Mouse (Mus musculus): ENCODE results near the gene Atad3a.

Atad3a gene

GRCm38 (mm10) chr4:155694111-155694481 lies 66.8 kb downstream of the Atad3a start, which contains the start of gene Fndc10:
Gene Fndc10 (plus strand): TSS chr4:155694342.
- DNase-seq (ENCODE audit: low spot score), result no peak

GRCm38 (mm10) chr4:155692421-155692820 lies 68.5 kb downstream of the Atad3a start:
- no peak for DNase-seq (ENCODE audit: low spot score)

Measured in adipocyte (in vitro differentiated cells).